Mouse (Mus musculus) left cerebral cortex, adult 9 months (tissue): ENCODE measurements around the gene Ilkap.

Experiments
- DNase-seq, 2 experiments: peaks; one replicate each; pipeline ENCODE4 v3.0.0; 2022; ENCODE audit warnings: low spot score in 2 of 2

Ilkap gene

GRCm38 (mm10) chr1:91356105-91356504 is 42.5 kb downstream of the Ilkap start:
- DNase-seq = no peak

DNA sequence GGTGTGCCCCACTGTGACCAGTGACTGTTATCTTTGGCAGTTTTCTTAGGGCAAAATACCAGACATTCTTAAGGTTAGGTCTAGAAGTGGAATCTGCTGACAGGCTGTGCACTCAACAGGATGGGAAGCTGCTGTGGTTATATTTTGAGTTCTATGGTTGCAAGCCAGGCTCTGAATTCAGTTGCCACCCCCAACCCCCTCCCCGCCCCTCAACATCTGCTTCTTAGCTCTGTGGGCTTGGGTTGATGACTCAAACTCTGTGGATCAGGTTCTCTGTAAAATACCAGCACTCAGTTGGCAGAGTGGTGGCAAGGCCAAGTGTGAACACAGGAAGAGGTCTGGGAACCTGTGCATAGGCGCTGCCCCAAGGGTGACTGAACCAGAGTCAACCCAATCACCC is 46.3 kb downstream of the Ilkap start:
- DNase-seq = no peak

GRCm38 (mm10) chr1:91351249-91351648 is 47.4 kb downstream of the Ilkap start:
- no peak for DNase-seq

DNA sequence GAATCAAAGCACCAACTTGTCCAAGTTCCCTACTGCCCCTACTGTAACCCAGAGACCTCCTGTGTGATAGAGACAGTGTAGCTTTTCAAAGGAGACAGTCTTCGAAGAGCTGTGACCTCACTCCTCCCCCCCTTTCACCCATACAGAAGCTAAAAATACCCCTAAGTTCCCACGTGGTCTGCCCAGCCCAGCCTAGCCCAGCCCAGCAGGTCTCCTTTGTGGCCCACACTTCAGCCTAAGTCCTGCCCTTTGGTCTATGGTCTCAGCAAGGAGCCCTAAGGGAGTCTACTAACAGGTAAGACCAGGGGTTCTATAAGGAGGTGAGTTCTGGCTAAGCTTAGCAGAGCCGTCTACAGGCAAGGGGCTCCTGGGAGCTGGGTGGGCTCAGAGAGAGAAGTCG is 47.8 kb downstream of the Ilkap start, which contains the start of gene Klhl30:
Klhl30 (plus strand) TSS at position 176 of the 400 bp plus-strand sequence.
- DNase-seq = no peak

GRCm38 (mm10) chr1:91346892-91347291 is 51.7 kb downstream of the Ilkap start:
- peak in 1 of 2 experiments; percentile 72 for DNase-seq

GRCm38 (mm10) chr1:91344921-91345685 is 53.5 kb downstream of the Ilkap start:
- DNase-seq = no peak

- no peak for DNase-seq
These were observed 54.6 kb downstream of the Ilkap start for GRCm38 (mm10) chr1:91344001-91344400.

DNA sequence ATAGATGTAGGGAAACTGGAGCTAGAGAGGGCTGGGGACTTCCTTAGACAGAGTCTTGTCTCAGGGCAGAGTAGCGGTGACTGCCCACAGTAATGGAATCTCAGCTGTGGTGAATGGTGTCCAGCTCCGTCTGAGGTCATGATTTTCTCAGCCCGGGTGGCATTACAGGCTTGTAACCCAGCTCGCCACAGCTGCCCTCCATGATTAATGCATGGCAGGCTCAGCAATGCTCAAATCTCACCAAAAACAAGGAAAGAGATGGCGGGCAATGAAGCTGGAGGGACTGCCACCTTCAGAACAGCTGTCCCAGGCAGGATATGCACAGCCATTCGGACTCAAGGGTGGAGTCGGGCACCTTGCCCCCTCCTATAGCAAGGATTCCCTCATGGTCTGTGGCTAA is 61.3 kb downstream of the Ilkap start:
- no peak for DNase-seq

GRCm38 (mm10) chr1:91333582-91333981 is 65.0 kb downstream of the Ilkap start:
- no peak for DNase-seq

GRCm38 (mm10) chr1:91332102-91332501 is 66.5 kb downstream of the Ilkap start:
- peak; percentile 23 to 51 for DNase-seq

- DNase-seq = no peak
These were observed 73.0 kb downstream of the Ilkap start for GRCm38 (mm10) chr1:91325488-91326042.

DNA sequence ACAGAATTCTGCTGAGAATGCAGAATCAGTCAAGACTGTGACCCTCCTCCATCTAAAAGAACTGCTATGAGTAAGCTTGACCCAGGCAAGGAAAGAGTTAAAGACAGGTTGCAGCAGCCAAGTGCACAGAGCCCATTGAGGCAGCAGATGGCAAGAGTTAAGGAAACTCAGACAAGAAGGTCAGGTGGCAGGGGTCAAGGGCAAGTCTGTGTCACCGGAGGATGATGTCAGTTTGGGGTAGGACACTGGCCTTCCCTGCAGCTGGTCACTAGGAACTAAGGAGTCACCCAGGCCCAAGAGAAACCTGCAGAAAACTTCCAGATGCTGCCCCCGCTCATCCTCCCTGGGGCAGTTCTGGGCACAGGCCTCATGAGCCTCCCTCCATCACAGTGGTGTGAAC is 74.0 kb downstream of the Ilkap start:
- DNase-seq = no peak
